ENCODE assay signal across 17 mouse cellular contexts in genomic region chr9:47894661-47895060, GRCm38 (mm10).
DNase-seq lines count a peak whose midpoint lies in the region; ATAC-seq and TF ChIP-seq lines count a peak whose summit lies in the region.
"Had no signal": no experiment of that assay in that cellular context is flagged by ENCODE, and none has a peak within 500 bp of the region (broad histone marks: within the 10 kb centered on the region; RNA-seq: fewer than 3 reads in every experiment).

No protein-coding gene starts in this region.

- DNase-seq in hindbrain, embryonic 11.5 days (ENCODE audit: low spot score), result no peak
- no peak for DNase-seq in hindbrain, embryonic 14.5 days (ENCODE audit: low spot score)
- DNase-seq in stomach, postnatal 0 days (ENCODE audit: low spot score), result no peak
- DNase-seq in testis, postnatal 14 days (ENCODE audit: low spot score), result no peak
- DNase-seq: adrenal gland, postnatal 25 days; cerebellum, adult 9-11 months; gastrocnemius, postnatal 10 days had no signal

- H3K36me3 ChIP-seq in hindbrain, embryonic 11.5 days (ENCODE audit: control insufficient read depth, insufficient read depth, low read length), result no peaks in the 10 kb centered on the region
- no peaks in the 10 kb centered on the region for H3K36me3 ChIP-seq in hindbrain, embryonic 14.5 days (replicated peaks; ENCODE audit: control insufficient read depth, insufficient read depth)
- H3K36me3 ChIP-seq in stomach, embryonic 14.5 days (ENCODE audit: control insufficient read depth, insufficient read depth, low read length), result no peaks in the 10 kb centered on the region
- no peaks in the 10 kb centered on the region for H3K36me3 ChIP-seq in stomach, postnatal 0 days (ENCODE audit: control insufficient read depth, insufficient read depth, low read length)
- no peaks in the 10 kb centered on the region for H3K36me3 ChIP-seq in limb, embryonic 13.5 days
- H3K36me3 ChIP-seq: embryonic facial prominence, embryonic 15.5 days; heart, embryonic 13.5 days; hindbrain, embryonic 15.5 days; limb, embryonic 15.5 days; lung, embryonic 15.5 days had no signal

- no peak overlapping the region for H3K4me3 ChIP-seq in hindbrain, embryonic 11.5 days (ENCODE audit: low read depth, low read length)
- H3K4me3 ChIP-seq in hindbrain, embryonic 14.5 days (replicated peaks; ENCODE audit: low read length), result no peak overlapping the region
- H3K4me3 ChIP-seq in stomach, embryonic 14.5 days (ENCODE audit: low read depth, low read length), result no peak overlapping the region
- no peak overlapping the region for H3K4me3 ChIP-seq in stomach, postnatal 0 days (ENCODE audit: low read depth, low read length)
- no peak overlapping the region for H3K4me3 ChIP-seq in limb, embryonic 13.5 days
- H3K4me3 ChIP-seq: embryonic facial prominence, embryonic 15.5 days; forebrain, embryonic 13.5 days; heart, embryonic 13.5 days; hindbrain, embryonic 15.5 days; limb, embryonic 15.5 days; lung, embryonic 15.5 days had no signal

- ATAC-seq in hindbrain, embryonic 11.5 days (ENCODE audit: low FRiP score), result no peak
- ATAC-seq in hindbrain, embryonic 14.5 days (ENCODE audit: low FRiP score), result no peak
- ATAC-seq in stomach, embryonic 14.5 days (ENCODE audit: insufficient number of reproducible peaks, insufficient read depth, low FRiP score, low read depth), result 0 out of 2 replicates have a peak, but pooled peaks have one; percentile 4
- no peak for ATAC-seq in stomach, postnatal 0 days (ENCODE audit: low FRiP score, low TSS enrichment)
- peak; percentile 15; the same call in 1 of the 2 replicates for ATAC-seq in limb, embryonic 13.5 days (ENCODE audit: low FRiP score, low read depth)
- no peak for ATAC-seq in inflammation-experienced regulatory T-cells, adult 6 months
- ATAC-seq: forebrain, embryonic 13.5 days had no signal

- WGBS in hindbrain, embryonic 11.5 days, result 24% methylated on average over 7 of the region's 7 CpGs
- 21% methylated on average over 7 of the region's 7 CpGs for WGBS in hindbrain, embryonic 14.5 days
- WGBS in stomach, embryonic 14.5 days, result 13% methylated on average over 7 of the region's 7 CpGs
- WGBS in stomach, postnatal 0 days, result 15% methylated on average over 7 of the region's 7 CpGs
- WGBS in limb, embryonic 13.5 days, result 9% methylated on average over 7 of the region's 7 CpGs

- peaks cover 14% of the 10 kb centered on the region for H3K27me3 ChIP-seq in hindbrain, embryonic 11.5 days (ENCODE audit: control insufficient read depth, insufficient read depth, low read length)
- H3K27me3 ChIP-seq in hindbrain, embryonic 14.5 days (ENCODE audit: control insufficient read depth, insufficient read depth, low read length), result 0 out of 2 replicates have a peak, but pooled peaks cover 3% of the 10 kb centered on the region
- H3K27me3 ChIP-seq in stomach, embryonic 14.5 days (ENCODE audit: control insufficient read depth, insufficient read depth, low read length), result no peaks in the 10 kb centered on the region
- H3K27me3 ChIP-seq in stomach, postnatal 0 days (ENCODE audit: control insufficient read depth, insufficient read depth, low read length), result no peaks in the 10 kb centered on the region
- H3K27me3 ChIP-seq in limb, embryonic 13.5 days, result 0 out of 2 replicates have a peak, but pooled peaks cover 2% of the 10 kb centered on the region
- H3K27me3 ChIP-seq: embryonic facial prominence, embryonic 15.5 days; limb, embryonic 15.5 days; lung, embryonic 15.5 days had no signal

- no peak for TF ChIP-seq EP300 in stomach, postnatal 0 days (optimal IDR thresholded peaks at IDR 0.05)

- H3K9ac ChIP-seq in hindbrain, embryonic 11.5 days (ENCODE audit: low read depth, low read length), result no peak overlapping the region
- no peak overlapping the region for H3K9ac ChIP-seq in hindbrain, embryonic 14.5 days
- H3K9ac ChIP-seq in stomach, embryonic 14.5 days (replicated peaks; ENCODE audit: low read depth, low read length), result no peak overlapping the region
- H3K9ac ChIP-seq in stomach, postnatal 0 days (ENCODE audit: low read length), result no peak overlapping the region
- no peak overlapping the region for H3K9ac ChIP-seq in limb, embryonic 13.5 days
- H3K9ac ChIP-seq: embryonic facial prominence, embryonic 15.5 days; forebrain, embryonic 13.5 days; heart, embryonic 13.5 days; hindbrain, embryonic 15.5 days; limb, embryonic 15.5 days; lung, embryonic 15.5 days had no signal

- TF ChIP-seq CTCF in stomach, postnatal 0 days (IDR thresholded peaks at IDR 0.05; ENCODE audit: low read depth), result no peak

- H3K9me3 ChIP-seq in hindbrain, embryonic 11.5 days (ENCODE audit: control insufficient read depth, low read length), result no peaks in the 10 kb centered on the region
- no peaks in the 10 kb centered on the region for H3K9me3 ChIP-seq in hindbrain, embryonic 14.5 days (ENCODE audit: control insufficient read depth, low read length)
- H3K9me3 ChIP-seq in stomach, embryonic 14.5 days (ENCODE audit: control insufficient read depth, low read depth, low read length), result no peaks in the 10 kb centered on the region
- no peaks in the 10 kb centered on the region for H3K9me3 ChIP-seq in stomach, postnatal 0 days (ENCODE audit: control insufficient read depth, low read length)
- no peaks in the 10 kb centered on the region for H3K9me3 ChIP-seq in limb, embryonic 13.5 days
- H3K9me3 ChIP-seq: embryonic facial prominence, embryonic 15.5 days; forebrain, embryonic 13.5 days; heart, embryonic 13.5 days; hindbrain, embryonic 15.5 days; limb, embryonic 15.5 days; lung, embryonic 15.5 days; megakaryocyte, embryonic 14.5 days had no signal

- peaks cover 10% of the 10 kb centered on the region for H3K4me1 ChIP-seq in hindbrain, embryonic 11.5 days (replicated peaks; ENCODE audit: control insufficient read depth, insufficient read depth, low read length)
- H3K4me1 ChIP-seq in hindbrain, embryonic 14.5 days (replicated peaks; ENCODE audit: control insufficient read depth, insufficient read depth, low read length), result peaks cover 12% of the 10 kb centered on the region
- peaks cover 21% of the 10 kb centered on the region; the same call in 1 of the 2 replicates for H3K4me1 ChIP-seq in stomach, embryonic 14.5 days (ENCODE audit: control insufficient read depth, insufficient read depth, low read length)
- H3K4me1 ChIP-seq in stomach, postnatal 0 days (replicated peaks; ENCODE audit: control insufficient read depth, insufficient read depth), result no peaks in the 10 kb centered on the region
- peaks cover 27% of the 10 kb centered on the region for H3K4me1 ChIP-seq in limb, embryonic 13.5 days

- H3K27ac ChIP-seq in hindbrain, embryonic 11.5 days (ENCODE audit: low read depth, low read length), result 0 out of 2 replicates have a peak overlapping the region, but pooled peaks have one; percentile 3
- H3K27ac ChIP-seq in hindbrain, embryonic 14.5 days, result no peak overlapping the region
- H3K27ac ChIP-seq in stomach, embryonic 14.5 days (ENCODE audit: low read length), result no peak overlapping the region
- no peak overlapping the region for H3K27ac ChIP-seq in stomach, postnatal 0 days (replicated peaks)
- H3K27ac ChIP-seq in limb, embryonic 13.5 days, result no peak overlapping the region
- H3K27ac ChIP-seq: embryonic facial prominence, embryonic 15.5 days; forebrain, embryonic 13.5 days; heart, embryonic 13.5 days; hindbrain, embryonic 15.5 days; limb, embryonic 15.5 days; lung, embryonic 15.5 days had no signal

- H3K4me2 ChIP-seq in hindbrain, embryonic 11.5 days (replicated peaks; ENCODE audit: low read depth, low read length), result no peak overlapping the region
- H3K4me2 ChIP-seq in hindbrain, embryonic 14.5 days (replicated peaks), result no peak overlapping the region
- H3K4me2 ChIP-seq in stomach, embryonic 14.5 days (replicated peaks; ENCODE audit: low read depth, low read length), result no peak overlapping the region
- no peak overlapping the region for H3K4me2 ChIP-seq in stomach, postnatal 0 days (replicated peaks; ENCODE audit: low read depth)
- H3K4me2 ChIP-seq in limb, embryonic 13.5 days (replicated peaks), result no peak overlapping the region
- H3K4me2 ChIP-seq: embryonic facial prominence, embryonic 15.5 days; forebrain, embryonic 13.5 days; heart, embryonic 13.5 days; hindbrain, embryonic 15.5 days; limb, embryonic 15.5 days; lung, embryonic 15.5 days had no signal

Comparison
In these comparisons a context has a peak if more than half of its experiments do, and no peak if none do; other contexts are left out.
1. ATAC-seq: peak in stomach, embryonic 14.5 days (single experiment) and limb, embryonic 13.5 days (single experiment); none in hindbrain, embryonic 11.5 days (single experiment), hindbrain, embryonic 14.5 days (single experiment), stomach, postnatal 0 days (single experiment) and inflammation-experienced regulatory T-cells, adult 6 months (single experiment).